Mouse (Mus musculus) E14TG2a.4 (cell line): ENCODE measurements around the gene Ergic1.

Source experiments
- CTCF ChIP-seq: conservative IDR thresholded peaks from 2 replicates; pipeline ENCODE4 v1.5.1; 2014; ENCODE audit warnings: low read length
- NANOG ChIP-seq: IDR thresholded peaks from 2 replicates; pipeline ENCODE4 v1.6.1; 2014; ENCODE audit warnings: borderline replicate concordance, low read length, mixed read lengths
- POU5F1 ChIP-seq: IDR thresholded peaks from 2 replicates; pipeline ENCODE4 v1.6.1; 2014; ENCODE audit warnings: low read length, borderline replicate concordance

- TF ChIP-seq CTCF (no peak), NANOG (no peak), POU5F1 (no peak)
These were observed 128.9 kb downstream of the Ergic1 start for GRCm38 (mm10) chr17:26690236-26690635.
